Mouse (Mus musculus) right cerebral cortex, adult 2 months (tissue): ENCODE data around the gene Klhl36.
A peak's percentile ranks its signal among the peaks of the same experiment; 100 is the strongest.

ENCODE experiments used
- DNase-seq, 2 experiments: peaks; one replicate each; pipeline ENCODE4 v3.0.0; 2021 to 2022; ENCODE audit warnings: low spot score in 2 of 2

The Klhl36 gene

GRCm38 (mm10) chr8:119861706-119862389, at the start of gene Klhl36:
Gene Klhl36, plus strand, starts transcription at chr8:119862266.
- DNase-seq = peak; percentile 92 to 93

DNA sequence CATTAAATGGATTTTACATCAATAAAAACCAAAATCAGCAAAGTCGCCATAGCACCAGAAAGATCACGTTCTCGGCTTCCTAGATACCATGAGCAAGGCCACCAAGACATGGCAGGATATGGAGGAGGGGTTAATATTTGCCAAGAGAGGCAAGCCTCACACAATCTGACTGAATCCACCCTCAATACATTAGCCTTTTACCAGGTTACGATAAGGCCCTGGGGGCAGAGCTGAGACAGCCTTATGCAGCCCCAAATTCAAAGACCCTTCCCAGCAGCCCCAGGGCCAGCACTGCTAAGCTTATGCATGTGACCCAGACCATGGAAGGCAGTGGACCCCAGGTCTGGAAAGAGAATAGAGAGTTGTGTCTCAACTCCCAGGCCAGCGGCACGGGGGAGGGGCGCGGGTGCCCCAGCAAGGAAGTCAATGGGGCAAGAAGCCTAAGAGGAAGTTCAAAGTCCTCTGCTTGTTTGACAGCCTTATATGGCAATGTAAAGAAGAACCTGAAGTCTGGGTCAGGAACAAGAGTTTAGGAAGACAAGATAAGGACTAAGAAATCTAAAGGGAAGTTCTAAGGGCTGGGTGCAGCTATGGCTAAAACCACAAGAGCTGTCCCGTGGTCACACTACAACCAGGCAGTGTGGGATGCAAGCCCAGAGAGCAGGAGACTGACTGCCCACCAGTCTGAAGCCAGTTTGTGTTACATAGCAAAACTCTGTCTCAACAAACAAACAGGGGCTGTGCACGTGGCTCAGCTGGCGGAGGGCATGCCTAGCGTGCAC, 49.2 kb upstream of the Klhl36 start:
- no peak for DNase-seq

GRCm38 (mm10) chr8:119816219-119816618, 45.8 kb upstream of the Klhl36 start:
- DNase-seq = no peak

DNA sequence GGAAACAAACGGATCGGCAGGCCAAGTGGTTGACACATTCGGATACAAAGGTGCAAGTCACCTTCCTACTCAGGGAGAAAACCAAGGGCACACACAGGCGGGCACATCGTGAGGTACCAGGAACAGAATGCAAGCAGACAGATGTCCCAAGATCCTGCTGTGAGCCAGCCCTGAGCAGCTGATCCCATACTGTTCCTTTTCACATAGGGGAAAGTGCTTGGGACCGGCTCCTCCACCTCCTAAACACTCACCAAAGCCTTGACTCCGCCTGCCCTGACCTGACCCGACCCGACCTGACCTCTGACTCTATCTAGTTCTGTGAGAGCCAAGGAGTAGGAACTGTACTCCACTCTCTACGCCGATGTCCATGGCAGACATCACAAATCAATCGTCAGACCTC, 44.6 kb upstream of the Klhl36 start:
- no peak for DNase-seq

DNA sequence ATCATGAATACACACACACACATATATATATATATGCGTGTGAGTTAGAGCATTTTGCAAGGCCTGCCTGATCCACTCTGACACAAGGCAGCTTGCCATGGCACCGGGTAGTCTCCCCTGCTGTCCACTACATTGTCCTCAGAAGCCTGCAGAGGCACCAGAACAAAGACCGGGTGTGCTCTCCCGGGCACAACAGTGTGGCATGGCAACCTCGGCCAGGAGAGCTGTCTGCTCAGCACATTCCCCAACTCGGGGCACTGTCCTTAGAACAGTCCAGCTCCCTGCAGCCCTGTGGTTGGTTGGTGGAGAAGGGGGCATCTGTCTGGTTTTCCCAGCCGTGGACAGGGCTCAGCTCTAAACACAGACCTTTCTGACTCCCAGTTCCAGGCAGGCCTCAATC, 42.8 kb upstream of the Klhl36 start:
- DNase-seq = no peak

GRCm38 (mm10) chr8:119819976-119820375, 42.1 kb upstream of the Klhl36 start:
- no peak for DNase-seq

DNA sequence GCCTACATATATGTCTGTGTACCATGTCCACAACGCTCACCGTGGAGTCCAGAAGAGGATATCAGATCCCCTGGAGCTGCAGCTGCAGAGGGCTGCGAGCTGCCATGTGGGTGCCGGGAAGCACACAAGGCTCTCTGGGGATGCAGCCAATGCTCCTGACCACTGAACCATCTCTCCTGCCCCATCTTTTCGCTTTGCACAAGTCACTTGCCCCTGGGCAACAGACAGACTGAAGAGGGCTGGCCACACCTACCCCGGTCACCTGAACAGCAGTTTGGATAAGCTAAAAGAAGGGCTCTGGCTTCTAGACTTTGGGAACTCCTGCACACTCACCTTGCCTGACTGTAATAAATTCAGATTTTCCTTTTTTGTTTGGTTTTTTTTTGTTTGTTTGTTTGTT, 40.4 kb upstream of the Klhl36 start:
- DNase-seq = no peak

DNA sequence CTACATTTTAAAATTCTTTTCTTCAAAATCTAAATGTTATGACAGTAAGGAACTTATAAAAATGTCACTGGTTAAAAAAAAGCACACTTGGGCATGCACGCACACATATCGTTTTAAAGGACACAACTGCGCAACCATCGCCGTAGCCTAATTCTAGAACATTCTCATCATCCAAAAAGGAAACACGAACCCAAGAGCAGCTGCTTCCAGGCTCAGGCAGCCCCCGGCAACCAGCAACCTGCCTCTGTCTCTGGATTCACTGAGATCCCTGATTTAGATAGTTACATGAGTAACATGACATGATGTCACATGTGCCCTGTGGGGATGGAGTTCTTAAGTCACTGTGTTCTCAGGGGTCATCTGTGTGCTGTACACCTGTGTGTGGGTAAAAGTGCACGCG, 38.8 kb upstream of the Klhl36 start:
- DNase-seq = no peak

- no peak for DNase-seq
These were observed 38.0 kb upstream of the Klhl36 start for GRCm38 (mm10) chr8:119824100-119824499.

GRCm38 (mm10) chr8:119824809-119825273, 37.2 kb upstream of the Klhl36 start:
- DNase-seq = peak in 1 of 2 experiments; percentile 65

DNA sequence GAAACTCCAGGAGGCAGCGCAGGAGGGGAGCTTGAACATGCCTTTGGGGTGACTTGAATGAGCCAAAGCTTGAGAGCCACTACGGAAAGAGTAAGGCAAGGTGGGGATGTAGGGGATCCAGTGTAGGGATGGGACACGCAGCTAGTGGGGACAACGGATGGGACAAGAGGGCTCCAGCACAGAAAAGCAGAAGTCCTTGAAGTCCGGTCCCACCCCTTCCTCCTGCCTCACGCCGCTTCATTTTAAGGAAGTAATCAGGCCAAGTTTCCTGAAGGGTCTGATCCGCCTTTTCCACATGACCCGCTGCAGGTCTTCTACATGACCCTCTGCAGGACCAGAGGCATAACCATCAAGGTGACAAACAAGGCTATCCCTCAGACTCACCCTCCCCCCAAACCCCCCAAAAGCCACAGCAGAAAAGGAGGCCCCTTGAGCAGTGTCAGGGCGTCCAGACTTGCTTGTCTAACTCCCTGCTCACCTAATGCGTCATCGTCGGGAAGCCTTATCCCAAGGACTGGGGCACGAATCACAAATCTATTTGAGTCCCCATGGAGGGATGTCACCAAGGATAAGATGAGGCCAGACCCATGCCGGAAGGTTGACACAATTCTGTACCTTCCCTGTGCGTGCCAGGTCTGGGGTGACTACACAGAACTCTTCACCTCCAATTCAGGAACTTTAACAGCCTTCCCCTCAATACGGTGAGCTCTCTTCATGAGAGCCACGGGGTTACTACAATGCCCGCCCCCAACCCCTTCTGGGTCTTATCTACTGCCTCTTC, 35.9 kb upstream of the Klhl36 start:
- no peak for DNase-seq

GRCm38 (mm10) chr8:119826982-119827381, 35.1 kb upstream of the Klhl36 start:
- no peak for DNase-seq

DNA sequence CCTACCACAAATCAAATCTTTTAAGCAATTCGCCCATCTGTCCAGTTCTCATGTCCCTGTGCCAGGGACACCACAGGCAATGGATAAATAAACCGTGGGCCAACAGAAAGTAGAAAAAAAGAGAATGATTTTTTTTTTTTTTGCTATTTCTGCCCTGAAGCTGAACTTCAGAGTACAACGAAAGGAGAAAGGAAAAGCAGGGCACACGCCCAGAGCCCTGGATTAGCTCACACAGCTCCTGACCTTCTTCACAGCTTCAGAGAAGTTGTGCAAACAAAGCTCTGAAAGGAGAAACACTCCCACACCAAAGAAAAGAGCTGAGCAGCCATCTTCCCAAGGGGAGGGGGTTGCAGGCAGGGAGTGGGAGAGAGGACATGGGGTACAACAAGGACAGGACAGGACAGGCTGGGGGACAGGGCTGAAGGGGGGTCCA, 34.3 kb upstream of the Klhl36 start:
- DNase-seq = no peak

DNA sequence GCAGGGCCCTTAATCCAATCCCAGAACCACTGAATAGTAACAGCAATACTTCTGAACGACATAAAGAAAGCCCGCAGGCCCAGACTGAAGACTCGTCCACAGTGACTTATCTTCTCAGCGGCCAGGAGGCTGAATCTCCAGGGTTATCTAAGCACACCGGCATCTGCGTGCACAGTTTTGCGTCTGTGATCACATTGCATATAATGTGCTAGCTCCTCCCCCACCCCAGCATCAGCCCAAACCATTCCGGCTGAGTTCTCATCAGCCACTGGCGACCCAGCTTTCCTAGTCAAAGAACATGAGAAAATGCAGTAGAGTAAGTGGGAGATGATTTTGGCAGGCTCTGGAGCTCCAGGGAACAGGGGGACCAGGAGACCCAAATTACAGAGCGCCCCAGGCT, 33.1 kb upstream of the Klhl36 start:
- DNase-seq = no peak

DNA sequence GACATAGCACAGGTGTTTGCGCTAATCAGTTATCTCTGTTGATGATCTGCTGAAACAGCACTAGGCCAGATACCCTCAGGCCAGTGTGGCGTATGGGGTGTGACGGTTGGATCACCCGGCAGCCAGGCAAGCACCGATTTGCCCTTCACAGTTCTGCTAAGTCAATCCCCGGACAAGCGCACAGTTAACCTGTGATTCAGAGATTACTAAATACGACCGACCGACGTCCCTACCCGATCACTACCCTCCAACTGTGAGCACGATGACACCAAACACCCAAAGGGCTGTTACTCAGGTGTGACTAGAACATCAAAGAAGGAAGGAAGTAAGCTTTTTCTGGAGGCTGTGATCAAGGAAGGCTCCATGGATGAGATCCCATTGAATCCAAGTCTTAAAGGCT, 32.6 kb upstream of the Klhl36 start:
- no peak for DNase-seq

GRCm38 (mm10) chr8:119829870-119830580, 32.0 kb upstream of the Klhl36 start:
- no peak for DNase-seq

DNA sequence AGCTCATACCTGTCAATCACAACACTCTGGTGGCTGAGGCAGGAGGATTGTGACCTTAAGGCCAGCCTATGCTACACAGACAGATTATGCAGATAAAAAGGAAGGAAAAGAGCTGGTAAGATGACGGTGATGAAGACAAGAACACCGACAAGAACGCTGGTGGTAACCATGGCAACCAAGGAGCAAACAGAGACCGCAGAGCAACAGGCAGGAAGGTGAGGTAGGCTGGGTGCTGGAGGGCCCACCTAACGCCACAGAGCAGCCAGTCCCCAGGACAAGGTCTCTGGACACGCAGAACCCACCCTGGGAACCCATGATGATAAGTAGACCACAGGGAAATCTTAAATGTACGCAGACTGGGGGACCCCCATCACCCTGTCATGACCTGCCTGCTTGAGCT, 31.5 kb upstream of the Klhl36 start:
- no peak for DNase-seq

DNA sequence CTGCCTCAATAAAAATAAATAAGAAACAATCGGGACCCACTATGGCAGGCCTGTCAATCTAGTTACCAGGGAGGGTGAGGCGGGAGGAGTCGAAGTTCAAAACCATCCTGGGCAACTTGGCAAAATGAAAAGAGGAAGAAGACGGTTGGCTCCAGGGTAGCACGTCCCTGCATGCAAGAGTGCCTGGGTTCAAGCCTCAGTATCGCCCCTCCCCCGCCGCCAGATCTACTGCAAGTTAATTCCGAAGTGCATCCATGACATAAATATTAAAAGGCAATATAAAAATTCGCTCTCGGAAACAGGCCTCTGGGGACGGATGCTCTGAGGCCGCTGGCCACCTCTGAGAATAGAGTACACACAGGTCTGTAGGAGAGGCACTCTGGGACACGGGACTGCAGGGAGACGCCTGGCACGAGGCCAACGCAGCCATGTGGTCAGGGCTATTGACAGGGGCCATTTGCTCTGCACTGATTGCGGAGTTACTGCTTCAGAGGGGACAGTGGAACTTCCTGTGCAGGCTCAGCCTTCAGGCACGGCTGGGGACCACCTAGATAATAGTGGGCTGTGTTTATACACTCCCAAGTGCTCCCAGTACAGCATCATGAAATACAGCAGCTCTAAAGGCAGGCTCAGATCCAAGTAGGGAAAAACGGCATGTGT, 30.6 kb upstream of the Klhl36 start:
- DNase-seq = no peak

DNA sequence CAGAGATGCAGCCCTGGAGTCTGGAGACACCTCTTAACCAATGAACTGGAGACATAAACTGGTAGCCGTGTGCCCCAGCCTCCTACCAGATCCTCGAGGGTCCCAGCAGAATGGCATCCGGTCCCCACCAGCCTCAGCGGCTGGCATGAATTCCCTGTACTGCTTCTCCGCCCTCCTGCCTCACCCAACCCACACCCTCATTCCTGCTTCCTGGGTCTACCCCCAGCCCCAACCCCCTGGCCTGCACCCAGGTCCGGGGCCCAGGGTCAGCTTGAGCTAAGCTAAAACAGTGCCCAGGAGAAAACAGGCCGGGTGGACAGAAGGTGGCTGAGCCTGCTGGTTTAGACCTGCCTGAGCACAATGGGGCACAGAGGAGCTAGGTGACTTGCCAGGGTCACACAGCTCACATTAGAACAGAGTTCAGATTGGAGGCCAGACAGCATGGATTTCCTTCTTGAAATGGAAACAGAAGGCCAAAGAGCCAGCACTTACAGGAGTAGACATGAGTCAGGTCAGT, 29.9 kb upstream of the Klhl36 start:
- no peak for DNase-seq

- DNase-seq = no peak
These were observed 29.1 kb upstream of the Klhl36 start for GRCm38 (mm10) chr8:119832931-119833330.

DNA sequence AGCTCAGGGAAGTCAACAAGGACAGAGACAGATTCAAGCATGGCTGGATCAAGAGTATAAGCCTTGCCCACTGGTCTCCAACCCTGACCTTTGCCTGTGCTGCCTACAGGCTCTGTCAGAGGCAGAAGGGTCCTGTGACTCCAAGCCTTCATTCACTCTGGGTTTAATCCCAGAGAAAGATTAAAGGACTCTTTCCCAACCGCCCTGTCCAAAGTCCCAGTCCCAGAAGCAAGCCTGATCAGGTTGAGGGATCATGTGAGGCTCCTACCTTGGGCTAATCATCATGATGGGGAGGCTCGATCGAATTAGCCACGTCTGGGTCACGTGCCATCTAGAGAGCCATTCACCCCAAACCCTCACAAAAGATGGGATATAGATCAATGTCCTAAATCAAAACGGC, 27.4 kb upstream of the Klhl36 start:
- no peak for DNase-seq
